Mouse (Mus musculus) midbrain, embryonic 14.5 days (tissue): ENCODE measurements around the gene Dgka. TPM values are rescaled to one million over a fixed set of nuclear protein-coding genes. Genes with fewer than 3 reads are reported as not detected.
"Not testable (repeated sequence)": the region's sequence is repeated elsewhere in the genome, so short reads cannot be mapped to it uniquely, and the experiment has no call there.

ENCODE experiments used
- ATAC-seq: fragments of 200-750 bp; cut with Nextera tagmentation; 2 replicates; pipeline ENCODE4 v1.8.0; 2017; ENCODE audit warnings: moderate number of reproducible peaks, moderate library complexity; ENCODE audit not compliant: low FRiP score, low TSS enrichment
- DNase-seq: peaks from one replicate; pipeline ENCODE4 v3.0.0-alpha.2; 2015
- H3K27ac ChIP-seq: fragments of 300-500 bp; sonication (generic); replicated peaks from 2 replicates; pipeline ENCODE4 v1.5.1; 2014; ENCODE audit warnings: mild to moderate bottlenecking, low read depth, low read length, moderate library complexity
- H3K27me3 ChIP-seq: fragments of 300-500 bp; sonication (generic); 2 replicates; pipeline ENCODE4 v1.6.1; 2014; ENCODE audit warnings: low read length, control low read depth, mixed read lengths; ENCODE audit not compliant: control insufficient read depth, insufficient read depth
- H3K36me3 ChIP-seq: fragments of 300-500 bp; sonication (generic); 2 replicates; pipeline ENCODE4 v1.6.1; 2014; ENCODE audit warnings: low read length, control low read depth; ENCODE audit not compliant: control insufficient read depth, insufficient read depth
- H3K4me1 ChIP-seq: fragments of 300-500 bp; sonication (generic); 2 replicates; pipeline ENCODE4 v1.6.1; 2014; ENCODE audit warnings: mild to moderate bottlenecking, antibody characterized with exemption, low read length, control low read depth; ENCODE audit not compliant: control insufficient read depth, insufficient read depth
- H3K4me2 ChIP-seq: fragments of 300-500 bp; sonication (generic); 2 replicates; pipeline ENCODE4 v1.6.1; 2014; ENCODE audit warnings: mild to moderate bottlenecking, low read length, moderate library complexity
- H3K4me3 ChIP-seq: fragments of 300-500 bp; sonication (generic); replicated peaks from 2 replicates; pipeline ENCODE4 v1.5.1; 2014; ENCODE audit warnings: low read depth, low read length
- H3K9ac ChIP-seq: fragments of 300-500 bp; sonication (generic); replicated peaks from 2 replicates; pipeline ENCODE4 v1.6.1; 2014; ENCODE audit warnings: mild to moderate bottlenecking, low read length, moderate library complexity
- H3K9me3 ChIP-seq: fragments of 300-500 bp; sonication (generic); 2 replicates; pipeline ENCODE4 v1.6.1; 2016; ENCODE audit warnings: low read length, control low read depth, mixed read lengths; ENCODE audit not compliant: control insufficient read depth
- WGBS: fragments of 180-500 bp; shearing (Covaris S2); extraction: QIAGEN DNeasy Blood & Tissue Kit; methylation state at CpG from one replicate; pipeline ENCODE4 v1.1.7; 2014; 5-methylcytosine and 5-hydroxymethylcytosine counted together
- polyA plus RNA-seq: library from polyadenylated mRNA; unstranded; fragments of >200 nt; fragmentation: Nextera tagmentation; extraction: Ambion mirVana; gene quantifications from 2 replicates; pipeline ENCODE4 v1.2.1, GENCODE M21; 2014

Gene Dgka
- polyA plus RNA-seq, 1 experiment from 2014 or later = 5.7 TPM

GRCm38 (mm10) chr10:128743235-128743634, 1.4 kb downstream of the Dgka start:
- DNase-seq (no peak), ATAC-seq (no peak)
- Histone ChIP-seq H3K27me3 (peaks cover 39% of the 10 kb centered on the region), H3K27ac (no peak overlapping the region), H3K36me3 (no peaks in the 10 kb centered on the region), H3K4me2 (peak overlapping the region; percentile 87), H3K4me1 (peaks cover 28% of the 10 kb centered on the region; the same call in 1 of the 2 replicates), H3K9ac (peak overlapping the region; percentile 65), H3K4me3 (peak overlapping the region; percentile 55), H3K9me3 (no peaks in the 10 kb centered on the region)
- 9% methylated on average over 7 of the region's 7 CpGs for WGBS

GRCm38 (mm10) chr10:128742616-128743015, 2.0 kb downstream of the Dgka start:
- peak overlapping the region; percentile 55; the same call in 1 of the 2 replicates for H3K4me3 ChIP-seq
- DNase-seq = no peak
- peaks cover 39% of the 10 kb centered on the region for H3K27me3 ChIP-seq
- H3K27ac ChIP-seq = no peak overlapping the region
- ATAC-seq = no peak
- peaks cover 26% of the 10 kb centered on the region; the same call in 1 of the 2 replicates for H3K4me1 ChIP-seq
- 54% methylated on average over 4 of the region's 4 CpGs for WGBS
- H3K4me2 ChIP-seq = no peak overlapping the region
- no peaks in the 10 kb centered on the region for H3K9me3 ChIP-seq
- H3K9ac ChIP-seq = no peak overlapping the region
- no peaks in the 10 kb centered on the region for H3K36me3 ChIP-seq

GRCm38 (mm10) chr10:128740296-128740695, 4.4 kb downstream of the Dgka start:
- Histone ChIP-seq H3K27ac (no peak overlapping the region), H3K9ac (no peak overlapping the region), H3K4me2 (no peak overlapping the region), H3K4me3 (no peak overlapping the region), H3K9me3 (no peaks in the 10 kb centered on the region), H3K27me3 (peaks cover 37% of the 10 kb centered on the region), H3K4me1 (peaks cover 21% of the 10 kb centered on the region; the same call in 1 of the 2 replicates), H3K36me3 (no peaks in the 10 kb centered on the region)
- ATAC-seq = no peak
- no peak for DNase-seq
- WGBS = 79% methylated on average over 2 of the region's 2 CpGs

- DNase-seq = no peak
Observed at GRCm38 (mm10) chr10:128737435-128737834, 7.2 kb downstream of the Dgka start.

DNA sequence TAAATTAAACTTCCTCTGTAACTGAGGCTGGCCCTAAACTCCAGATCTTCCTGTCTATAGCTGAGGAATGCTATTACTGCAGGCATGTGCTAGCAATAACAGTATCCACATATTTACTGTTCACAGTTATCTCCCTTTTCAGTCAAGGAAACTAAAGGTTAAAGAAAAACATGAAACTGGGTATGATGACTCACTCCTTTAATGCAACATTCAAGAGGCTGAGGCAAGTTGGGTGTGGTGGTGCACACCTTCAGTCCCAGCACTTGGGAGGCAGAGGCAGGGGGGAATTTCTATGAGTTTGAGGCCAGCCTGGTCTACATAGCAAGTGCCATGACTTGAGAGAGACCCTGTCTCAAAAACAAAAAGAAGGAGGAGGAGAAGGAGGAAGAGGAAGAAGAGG, 12.7 kb downstream of the Dgka start:
- Histone ChIP-seq H3K4me2 (no peak overlapping the region), H3K9me3 (no peaks in the 10 kb centered on the region), H3K4me3 (no peak overlapping the region), H3K27ac (no peak overlapping the region), H3K9ac (no peak overlapping the region), H3K4me1 (no peaks in the 10 kb centered on the region), H3K36me3 (no peaks in the 10 kb centered on the region), H3K27me3 (no peaks in the 10 kb centered on the region)
- ATAC-seq (no peak), DNase-seq (no peak)

More at GRCm38 (mm10) chr10:128737435-128737834, 7.2 kb downstream of the Dgka start:
- no peak for ATAC-seq
- Histone ChIP-seq H3K4me1 (no peaks in the 10 kb centered on the region), H3K9me3 (no peaks in the 10 kb centered on the region), H3K27ac (no peak overlapping the region), H3K36me3 (no peaks in the 10 kb centered on the region), H3K4me2 (peak overlapping the region; percentile 42), H3K9ac (no peak overlapping the region), H3K27me3 (peaks cover 10% of the 10 kb centered on the region), H3K4me3 (no peak overlapping the region)
- 6% methylated on average over 15 of the region's 15 CpGs for WGBS

- WGBS = 18% methylated on average over 10 of the region's 10 CpGs
- H3K4me3 ChIP-seq = no peak overlapping the region
- H3K4me1 ChIP-seq = no peaks in the 10 kb centered on the region
- peak; percentile 82 for DNase-seq
- no peaks in the 10 kb centered on the region for H3K9me3 ChIP-seq
- no peaks in the 10 kb centered on the region for H3K27me3 ChIP-seq
- H3K9ac ChIP-seq = no peak overlapping the region
- no peak for ATAC-seq
- no peak overlapping the region for H3K4me2 ChIP-seq
- no peak overlapping the region for H3K27ac ChIP-seq
- no peaks in the 10 kb centered on the region for H3K36me3 ChIP-seq
Observed at GRCm38 (mm10) chr10:128731002-128731433, 13.6 kb downstream of the Dgka start.

GRCm38 (mm10) chr10:128728059-128728458, 16.6 kb downstream of the Dgka start:
- no peak overlapping the region for H3K27ac ChIP-seq
- H3K4me3 ChIP-seq = no peak overlapping the region
- ATAC-seq = no peak
- no peaks in the 10 kb centered on the region for H3K4me1 ChIP-seq
- H3K4me2 ChIP-seq = no peak overlapping the region
- WGBS = 87% methylated on average over 5 of the region's 5 CpGs
- H3K9ac ChIP-seq = no peak overlapping the region
- H3K9me3 ChIP-seq = no peaks in the 10 kb centered on the region
- no peaks in the 10 kb centered on the region for H3K36me3 ChIP-seq
- no peak for DNase-seq
- H3K27me3 ChIP-seq = no peaks in the 10 kb centered on the region

GRCm38 (mm10) chr10:128725466-128725865, 19.2 kb downstream of the Dgka start:
- not testable (repeated sequence) for H3K36me3 ChIP-seq, H3K9me3 ChIP-seq, H3K4me3 ChIP-seq, H3K4me2 ChIP-seq, ATAC-seq, H3K27me3 ChIP-seq, H3K9ac ChIP-seq, DNase-seq, H3K4me1 ChIP-seq, H3K27ac ChIP-seq
- WGBS = 95% methylated on average over 3 of the region's 4 CpGs

GRCm38 (mm10) chr10:128715559-128716537, 28.8 kb downstream of the Dgka start:
- Histone ChIP-seq H3K27ac (no peak overlapping the region), H3K9ac (no peak overlapping the region), H3K27me3 (no peaks in the 10 kb centered on the region), H3K9me3 (no peaks in the 10 kb centered on the region), H3K4me1 (no peaks in the 10 kb centered on the region), H3K4me3 (no peak overlapping the region), H3K4me2 (no peak overlapping the region), H3K36me3 (no peaks in the 10 kb centered on the region)
- ATAC-seq (no peak), DNase-seq (no peak)
- WGBS = 87% methylated on average over 19 of the region's 19 CpGs
